Mouse (Mus musculus): ENCODE results near the gene Trim67.

- TF ChIP-seq EP300 (IDR thresholded peaks at IDR 0.05; ENCODE audit: low read depth) (no peak), CTCF (IDR thresholded peaks at IDR 0.05; ENCODE audit: low read depth) (no peak)
Measured at GRCm38 (mm10) chr8:124815870-124816269, 23.0 kb downstream of the Trim67 start.
